Mouse (Mus musculus): ENCODE results near the gene Actl11. TPM values are rescaled to one million over a fixed set of nuclear protein-coding genes. Genes with fewer than 3 reads are reported as not detected.

The Actl11 gene
- total RNA-seq, 2 experiments from 2014 or later = not detected

DNA sequence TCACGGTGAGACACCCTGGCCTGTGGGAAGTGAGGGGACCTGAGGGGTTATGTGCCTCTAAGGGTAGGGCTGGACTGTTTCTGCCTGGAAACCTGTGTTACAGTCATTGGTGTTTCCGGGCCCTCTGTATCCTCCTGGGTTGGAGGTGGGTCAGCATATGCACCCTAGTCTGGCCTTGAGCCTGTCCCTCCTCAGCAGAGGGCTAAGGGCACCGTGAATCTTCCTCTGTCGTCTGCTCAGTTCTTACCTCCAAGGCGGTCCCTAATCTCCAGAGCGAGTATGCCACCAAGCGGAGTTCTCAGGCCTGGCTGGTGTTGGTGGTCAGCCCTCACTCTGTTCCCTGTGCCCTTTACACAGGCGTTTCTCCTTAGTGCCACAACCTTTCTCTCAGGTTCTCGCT, 34.6 kb downstream of the Actl11 start:
- DNase-seq = no peak

DNA sequence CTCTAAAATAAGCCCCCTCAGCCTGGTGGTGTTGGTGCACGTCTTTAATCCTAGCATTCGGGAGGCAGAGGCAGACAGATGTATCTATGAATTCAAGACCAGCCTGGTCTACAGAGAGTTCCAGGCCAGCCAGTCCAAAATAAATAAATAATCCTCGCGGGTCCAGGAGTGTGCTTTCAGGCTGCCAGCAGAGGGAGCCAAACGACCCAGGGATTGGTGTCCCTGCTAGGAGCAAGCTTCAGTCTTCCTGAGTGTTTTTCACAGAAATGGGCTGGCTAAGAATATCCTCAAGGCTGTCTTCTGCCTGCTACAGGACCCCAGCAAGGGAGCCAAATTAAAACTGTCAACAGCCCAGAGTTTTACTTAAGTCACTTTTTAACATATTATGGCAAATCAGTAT, 35.4 kb downstream of the Actl11 start:
- DNase-seq = peak; percentile 93

DNA sequence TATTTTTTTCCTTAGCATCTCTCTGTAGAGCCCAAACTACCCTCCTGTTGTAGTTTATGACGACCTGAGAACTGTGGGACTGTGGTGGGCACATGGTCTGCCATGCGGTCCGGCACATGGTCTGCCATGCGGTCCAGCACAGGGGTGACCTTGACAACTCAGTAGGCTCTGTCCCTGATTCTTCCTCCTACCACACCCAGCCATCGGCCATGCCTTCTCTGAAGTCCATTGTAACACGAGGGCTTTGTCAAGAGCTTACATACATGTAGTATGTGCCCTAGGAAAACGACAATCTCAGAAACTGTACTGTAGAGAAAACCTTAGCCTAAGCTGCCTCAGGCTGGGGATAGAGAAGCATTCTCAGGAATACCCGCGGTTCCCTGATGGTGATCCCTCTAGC, 36.4 kb downstream of the Actl11 start:
- DNase-seq = no peak

DNA sequence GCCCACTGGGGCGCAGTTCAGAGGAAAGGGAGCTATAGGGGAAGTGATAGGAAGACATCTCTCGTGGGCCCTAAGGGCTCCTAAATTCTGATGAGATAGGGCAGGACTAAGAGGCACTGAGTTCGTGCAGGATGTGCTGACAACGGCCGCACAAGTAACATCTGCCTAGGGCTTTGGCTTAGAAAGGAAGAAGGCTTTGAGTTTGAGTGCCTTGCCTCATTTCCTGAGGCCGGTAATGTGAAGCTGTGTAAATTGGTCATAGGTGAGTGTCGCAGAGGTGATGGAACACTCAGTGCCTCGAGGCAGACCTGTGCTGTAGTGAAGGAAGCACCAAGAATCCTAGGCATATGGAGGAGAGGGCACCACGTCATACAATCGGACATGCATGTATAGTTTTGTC, 38.4 kb downstream of the Actl11 start:
- no peak for DNase-seq

DNA sequence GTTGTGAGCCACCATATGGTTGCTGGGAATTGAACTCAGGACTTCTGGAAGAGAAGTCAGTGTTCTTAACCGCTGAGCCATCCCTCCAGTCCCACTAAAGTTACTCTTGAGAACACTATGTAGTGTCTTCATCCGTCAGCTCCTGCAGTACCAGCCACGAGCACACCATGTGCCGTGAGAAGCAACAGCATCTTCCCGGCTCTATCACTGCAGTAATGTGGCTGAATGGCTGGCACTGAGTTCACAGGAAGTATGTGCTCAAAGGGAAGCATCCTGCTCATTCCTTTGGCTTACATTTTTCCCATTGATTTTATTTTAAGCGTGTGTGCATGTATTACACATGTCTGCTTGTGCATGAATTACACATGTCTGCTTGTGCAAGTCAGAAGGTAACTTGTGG, 39.2 kb downstream of the Actl11 start:
- no peak for DNase-seq

DNA sequence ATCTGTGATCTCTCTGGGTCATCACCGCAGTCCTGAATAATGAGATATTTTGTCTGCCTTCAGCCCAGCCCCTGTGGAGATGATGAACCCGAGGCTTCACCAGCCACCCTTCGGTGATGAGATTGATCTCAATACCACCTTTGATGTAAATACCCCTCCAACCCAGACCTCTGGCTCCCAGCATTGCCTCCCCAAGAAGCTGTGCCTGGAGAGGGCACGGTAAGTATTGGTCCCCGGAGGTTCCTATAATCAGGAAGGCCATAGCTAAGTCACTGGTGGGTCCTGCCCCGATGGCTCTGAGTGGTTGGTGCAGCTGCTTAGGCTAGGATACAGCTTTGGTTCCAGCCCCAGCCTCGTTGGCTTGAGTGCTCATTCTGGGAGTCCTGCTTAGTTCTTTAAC, 40.3 kb downstream of the Actl11 start:
- DNase-seq = no peak

DNA sequence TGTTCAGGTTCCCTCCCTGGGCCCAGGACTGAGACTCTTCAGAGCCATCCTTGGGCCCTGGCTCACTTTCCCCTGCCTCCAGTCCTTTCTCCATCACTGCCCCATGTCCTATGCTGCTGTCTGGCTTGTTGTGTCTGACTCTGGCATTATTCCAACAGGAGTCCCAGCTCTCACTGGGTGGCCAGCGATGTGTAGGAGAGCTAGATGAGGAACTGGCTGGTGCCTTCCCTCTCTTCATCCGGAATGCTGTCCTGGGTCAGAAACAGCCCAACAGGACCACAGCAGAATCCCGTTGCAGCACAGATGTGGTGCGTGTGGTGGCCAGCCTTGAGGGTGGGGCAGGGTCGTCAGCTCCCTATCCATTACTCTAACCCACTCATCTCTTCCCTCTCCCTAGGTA, 42.0 kb downstream of the Actl11 start:
- DNase-seq = no peak

DNA sequence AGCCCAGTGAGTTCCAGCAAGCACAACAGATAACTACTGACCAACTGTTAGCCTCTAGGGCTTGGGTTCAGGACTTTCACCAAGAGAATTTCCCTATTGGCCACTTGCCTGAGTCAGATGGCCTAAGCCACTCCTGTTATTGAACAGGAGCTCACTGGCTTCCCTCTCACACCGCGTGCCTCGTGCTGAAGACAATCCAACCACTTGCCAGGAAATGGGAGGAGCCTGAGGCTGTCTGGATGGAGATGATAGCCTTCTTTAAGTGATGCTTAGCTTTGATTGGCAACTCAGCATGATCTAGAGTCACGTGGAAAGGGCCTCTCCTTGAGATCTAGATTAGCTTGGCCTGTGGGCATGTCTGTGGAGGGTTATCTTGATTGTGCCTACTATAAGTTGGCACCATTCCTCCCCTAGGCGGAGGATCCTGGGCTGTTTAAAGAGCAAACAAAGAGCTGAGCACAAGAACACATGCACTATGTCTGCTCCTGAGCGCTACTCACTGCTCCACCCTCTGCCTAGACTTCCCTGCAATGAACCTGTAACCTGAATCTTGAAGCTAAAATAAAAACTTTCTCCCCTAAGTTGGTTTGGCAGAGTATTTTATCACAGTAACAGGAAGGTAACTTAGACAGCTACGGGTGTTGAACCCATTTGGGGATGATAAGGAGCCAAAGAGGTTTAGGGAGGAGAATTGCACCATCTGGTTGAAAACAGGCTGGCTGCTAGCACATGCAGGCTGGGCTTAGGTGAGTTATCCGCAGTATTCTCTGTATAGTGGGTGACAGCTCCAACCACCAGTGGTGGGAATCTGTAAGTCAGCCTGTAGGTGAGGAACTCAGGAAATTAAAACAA, 43.6 kb downstream of the Actl11 start:
- no peak for DNase-seq

DNA sequence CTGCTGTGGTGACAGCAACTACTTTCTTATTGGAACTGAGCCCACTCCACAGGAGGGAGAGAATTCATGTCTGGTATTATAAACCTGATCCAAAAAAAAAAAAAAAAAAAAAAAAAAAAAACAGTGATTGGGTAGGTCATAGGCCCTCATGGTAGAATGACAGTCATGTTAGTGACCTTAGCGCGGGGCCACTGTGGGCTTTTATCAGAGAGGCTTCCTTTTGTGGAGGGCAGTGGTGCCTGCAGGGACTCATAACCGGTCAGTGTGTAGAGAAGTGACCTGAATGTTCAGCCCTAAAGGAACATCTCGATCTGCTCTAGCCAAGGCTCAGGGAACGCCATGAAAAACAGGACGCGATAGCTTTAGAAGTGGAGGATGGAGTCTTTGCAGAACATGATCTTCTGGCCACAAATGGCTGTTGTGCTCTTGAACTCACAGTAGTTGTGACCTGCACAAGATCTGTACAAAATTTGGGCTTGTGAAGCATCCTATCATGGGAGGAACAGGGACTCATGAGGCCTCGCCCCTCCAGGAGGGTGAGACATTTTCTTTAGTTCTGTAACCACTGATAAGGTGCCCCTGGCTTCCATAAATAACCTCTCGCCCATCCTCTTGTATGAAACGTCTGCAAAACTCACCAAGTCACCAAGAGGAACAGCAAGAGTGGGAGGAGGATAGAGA, 46.4 kb downstream of the Actl11 start:
- DNase-seq = no peak

DNA sequence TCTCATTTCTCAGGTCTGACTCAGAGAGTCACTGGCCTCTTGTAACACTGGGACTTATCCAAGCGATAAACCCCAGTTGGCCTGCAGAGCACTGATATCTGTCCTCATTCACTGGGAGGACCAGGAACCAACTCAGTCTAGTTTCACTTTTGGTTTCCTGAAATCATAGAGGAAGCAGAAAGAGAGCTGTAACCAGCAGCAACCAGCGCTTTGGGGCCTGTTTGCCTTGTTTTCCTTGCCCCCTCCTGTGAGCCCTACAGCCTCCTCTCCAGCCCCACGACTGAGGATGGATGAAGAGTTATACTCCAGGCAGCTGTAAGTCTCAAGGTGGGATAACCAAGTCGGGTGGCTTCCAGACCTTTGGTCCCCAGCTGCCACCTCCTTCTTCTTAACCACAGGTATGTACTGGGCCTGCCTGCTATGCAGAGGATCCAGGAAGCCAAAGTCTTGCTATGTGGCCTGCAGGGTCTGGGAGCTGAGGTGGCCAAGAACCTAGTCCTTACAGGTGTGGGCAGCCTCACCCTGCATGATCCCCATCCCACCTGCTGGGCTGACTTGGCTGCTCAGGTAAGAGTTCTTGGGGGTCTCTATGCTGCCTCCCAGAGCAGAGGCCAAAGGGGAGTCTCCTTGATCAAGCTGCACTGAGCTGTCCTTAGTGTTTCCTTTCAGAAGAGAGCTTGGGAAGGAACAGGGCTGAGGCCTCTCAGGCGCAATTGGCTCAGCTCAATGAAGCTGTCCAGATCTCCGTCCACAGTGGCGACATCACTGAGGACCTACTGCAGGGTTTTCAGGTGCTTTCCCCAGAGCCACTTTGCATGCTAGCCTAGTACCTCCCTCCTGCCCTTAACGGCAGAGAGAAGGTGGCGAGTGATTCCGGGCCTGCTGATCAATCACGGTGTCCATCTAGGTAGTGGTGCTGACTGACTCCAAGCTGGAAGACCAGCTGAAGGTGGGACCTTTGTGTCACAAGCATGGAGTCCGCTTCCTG, 47.4 kb downstream of the Actl11 start, which contains the start of gene Uba7:
Uba7 (plus strand) TSS at position 107 of the 988 bp plus-strand sequence.
- DNase-seq = peak; percentile 43

DNA sequence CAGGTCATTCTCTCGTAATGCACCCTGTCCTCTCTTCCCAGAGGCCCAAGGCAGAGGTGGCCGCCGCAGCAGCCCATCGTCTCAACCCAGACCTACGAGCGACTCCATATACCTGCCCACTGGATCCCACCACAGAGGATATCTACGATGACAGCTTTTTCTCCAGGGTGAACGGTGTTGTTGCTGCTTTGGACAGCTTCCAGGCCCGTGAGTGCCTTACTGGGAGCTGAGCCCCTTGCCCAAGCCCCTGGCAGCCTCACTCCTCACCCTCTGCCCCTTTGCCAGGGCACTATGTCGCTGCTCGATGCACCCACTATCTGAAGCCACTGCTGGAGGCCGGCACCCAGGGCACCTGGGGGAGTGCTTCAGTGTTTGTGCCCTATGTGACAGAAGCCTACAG, 50.5 kb downstream of the Actl11 start:
- DNase-seq = no peak

Other genes starting within 250 kb of the Actl11 start
- gene Gnat1, start 248.8 kb upstream of the Actl11 start, total RNA-seq (2021) = under 1 TPM; 0.33 to 0.42 TPM
- 10 to 100 TPM; 20.2 to 24.8 TPM for gene Sema3f, start 218.0 kb upstream of the Actl11 start, total RNA-seq (2021)
- gene Rbm5, start 157.5 kb upstream of the Actl11 start, total RNA-seq (2021) = 100 to 1,000 TPM in 1 of 2 experiments, 10 to 100 TPM in 1; 97.7 to 131 TPM
- 10 to 100 TPM; 35.9 to 56.7 TPM for gene Rbm6, start 55.2 kb upstream of the Actl11 start, total RNA-seq (2021)
- gene Mon1a, start 40.3 kb upstream of the Actl11 start, total RNA-seq (2021) = 10 to 100 TPM; 11.1 to 13.1 TPM
- 1 to 10 TPM; 5.6 to 8.5 TPM for gene Mst1r, start 21.6 kb upstream of the Actl11 start, total RNA-seq (2021)
- 1 to 10 TPM; 1.6 to 2.7 TPM for gene Camkv, start 7.2 kb downstream of the Actl11 start, total RNA-seq (2021)
- gene Traip, start 21.7 kb downstream of the Actl11 start, total RNA-seq (2021) = 1 to 10 TPM; 5.1 to 7.4 TPM
- 10 to 100 TPM; 19.0 to 22.5 TPM for gene Uba7, start 47.0 kb downstream of the Actl11 start, total RNA-seq (2021)
- under 1 TPM; 0.48 to 0.85 TPM for gene Gm20661, start 54.6 kb downstream of the Actl11 start, total RNA-seq (2021)
- gene Inka1, start 57.4 kb downstream of the Actl11 start, total RNA-seq (2021) = 10 to 100 TPM; 18.6 to 18.7 TPM
- gene Cdhr4, start 64.0 kb downstream of the Actl11 start, total RNA-seq (2021) = 1 to 10 TPM; 1.7 to 2.6 TPM
- gene Gm20662, start 67.9 kb downstream of the Actl11 start, total RNA-seq (2021) = 1 to 10 TPM; 1.1 to 1.6 TPM
- gene Ip6k1, start 74.0 kb downstream of the Actl11 start, total RNA-seq (2021) = 10 to 100 TPM; 88.7 to 97.3 TPM
- 10 to 100 TPM; 18.5 to 21.0 TPM for gene Gmppb, start 120.8 kb downstream of the Actl11 start, total RNA-seq (2021)
- 1 to 10 TPM; 2.7 to 3.4 TPM for gene Amigo3, start 124.7 kb downstream of the Actl11 start, total RNA-seq (2021)
- 10 to 100 TPM; 12.8 to 28.1 TPM for gene Mst1, start 152.0 kb downstream of the Actl11 start, total RNA-seq (2021)
- gene Rnf123, start 154.9 kb downstream of the Actl11 start, total RNA-seq (2021) = 10 to 100 TPM; 54.3 to 71.9 TPM
- gene Apeh, start 166.1 kb downstream of the Actl11 start, total RNA-seq (2021) = 10 to 100 TPM; 72.2 to 81.8 TPM

All from adrenal gland, postnatal 10 days (tissue).